Mouse (Mus musculus): ENCODE measurements around the gene Ubac2.

DNA sequence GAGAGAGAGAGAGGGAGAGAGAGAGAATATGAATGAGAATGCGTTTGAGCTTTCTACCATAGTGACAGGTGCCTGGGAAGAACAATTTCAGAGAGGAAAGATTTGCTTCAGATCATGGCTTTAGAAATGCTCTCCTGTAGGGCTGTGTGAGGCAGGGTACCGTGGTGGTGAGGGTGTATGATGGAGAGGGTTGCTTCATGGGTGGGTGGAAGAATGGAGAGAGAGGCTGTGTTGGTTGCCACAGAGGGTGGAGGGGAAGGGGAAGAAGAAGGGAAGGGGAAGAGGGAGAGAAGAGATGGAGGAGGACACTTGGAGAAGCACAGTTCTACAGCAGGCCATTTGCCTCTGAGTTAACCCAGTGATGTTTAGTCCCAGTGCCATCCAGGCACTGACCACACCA lies 19.4 kb downstream of the Ubac2 start:
- TF ChIP-seq POLR2A (IDR thresholded peaks at IDR 0.05; ENCODE audit: borderline replicate concordance, extremely low read depth, low read depth, low read length) (no peak), CTCF (IDR thresholded peaks at IDR 0.05; ENCODE audit: insufficient read depth, low read length) (no peak)

Measured in lung, adult 2 months (tissue).